Mouse (Mus musculus) B cell, adult 2 months (primary cell): ENCODE data around the gene Bmi1.

Experiments
- DNase-seq, 2 experiments: peaks; one replicate each; pipeline ENCODE4 v3.0.0; 2022

The Bmi1 gene

GRCm38 (mm10) chr2:18676936-18677491, at the start of gene Bmi1:
TSS of gene Bmi1 (plus strand) at chr2:18677018.
- DNase-seq: peak; percentile 68 to 71

GRCm38 (mm10) chr2:18630547-18630946, 46.3 kb upstream of the Bmi1 start:
- no peak for DNase-seq

GRCm38 (mm10) chr2:18635052-18635451, 41.8 kb upstream of the Bmi1 start:
- no peak for DNase-seq

- DNase-seq: no peak
Observed at GRCm38 (mm10) chr2:18648563-18648962, 28.3 kb upstream of the Bmi1 start.

- DNase-seq: no peak
Observed at GRCm38 (mm10) chr2:18654821-18655220, 22.0 kb upstream of the Bmi1 start.

GRCm38 (mm10) chr2:18664003-18664402, 12.8 kb upstream of the Bmi1 start:
- DNase-seq: no peak

- no peak for DNase-seq
Observed at GRCm38 (mm10) chr2:18671041-18671440, 5.8 kb upstream of the Bmi1 start.

- peak; percentile 92 to 93 for DNase-seq
Observed at GRCm38 (mm10) chr2:18672133-18672765, 4.6 kb upstream of the Bmi1 start, which contains the start of gene Commd3. TSS of gene Commd3 (plus strand) at chr2:18672384.

- DNase-seq: no peak
Observed at GRCm38 (mm10) chr2:18672766-18673164, 4.1 kb upstream of the Bmi1 start.

GRCm38 (mm10) chr2:18673766-18674165, 3.1 kb upstream of the Bmi1 start:
- DNase-seq: no peak

GRCm38 (mm10) chr2:18674193-18674902, 2.5 kb upstream of the Bmi1 start:
- DNase-seq: no peak

- DNase-seq: no peak
Observed at GRCm38 (mm10) chr2:18675681-18676456, 949 bp upstream of the Bmi1 start.

GRCm38 (mm10) chr2:18676457-18676935, 322 bp upstream of the Bmi1 start:
- DNase-seq: peak; percentile 67 to 76

GRCm38 (mm10) chr2:18677631-18678471, 1.0 kb downstream of the Bmi1 start:
- peak; percentile 59 to 67 for DNase-seq

- no peak for DNase-seq
Observed at GRCm38 (mm10) chr2:18679701-18680100, 2.9 kb downstream of the Bmi1 start.

- DNase-seq: no peak
Observed at GRCm38 (mm10) chr2:18680501-18680900, 3.7 kb downstream of the Bmi1 start.

GRCm38 (mm10) chr2:18680961-18681360, 4.1 kb downstream of the Bmi1 start:
- peak; percentile 73 to 76 for DNase-seq

- no peak for DNase-seq
Observed at GRCm38 (mm10) chr2:18684062-18684461, 7.2 kb downstream of the Bmi1 start.

- no peak for DNase-seq
Observed at GRCm38 (mm10) chr2:18686386-18686785, 9.6 kb downstream of the Bmi1 start.

- no peak for DNase-seq
Observed at GRCm38 (mm10) chr2:18686826-18687519, 10.2 kb downstream of the Bmi1 start.

- peak in 1 of 2 experiments; percentile 34 for DNase-seq
Observed at GRCm38 (mm10) chr2:18687671-18688170, 10.9 kb downstream of the Bmi1 start.
